Mouse (Mus musculus): ENCODE measurements around the gene Tlnrd1. TPM values are rescaled to one million over a fixed set of nuclear protein-coding genes. Genes with fewer than 3 reads are reported as not detected.

Gene Tlnrd1
- polyA plus RNA-seq, 1 experiment from 2014 or later, result 20.4 TPM

GRCm38 (mm10) chr7:83882150-83882632 is 1.9 kb downstream of the Tlnrd1 start:
- peaks cover 56% of the 10 kb centered on the region for H3K4me1 ChIP-seq
- no peak for DNase-seq (ENCODE audit: low spot score)

GRCm38 (mm10) chr7:83878676-83879448 is 5.2 kb downstream of the Tlnrd1 start:
- no peak for DNase-seq (ENCODE audit: low spot score)

More at GRCm38 (mm10) chr7:83882150-83882632, 1.9 kb downstream of the Tlnrd1 start:
- Histone ChIP-seq H3K9me3 (no peaks in the 10 kb centered on the region), H3K36me3 (peaks cover 15% of the 10 kb centered on the region), H3K4me3 (peak overlapping the region; percentile 95), H3K27me3 (ENCODE audit: insufficient read depth, poor library complexity, severe bottlenecking) (no peaks in the 10 kb centered on the region), H3K27ac (peak overlapping the region; percentile 100)
- 83% methylated on average over 35 of the region's 35 CpGs for WGBS

GRCm38 (mm10) chr7:83877088-83877487 is 7.0 kb downstream of the Tlnrd1 start:
- Histone ChIP-seq H3K27me3 (ENCODE audit: insufficient read depth, poor library complexity, severe bottlenecking) (no peaks in the 10 kb centered on the region), H3K27ac (no peak overlapping the region), H3K4me3 (no peak overlapping the region), H3K4me1 (peaks cover 33% of the 10 kb centered on the region), H3K36me3 (peaks cover 14% of the 10 kb centered on the region), H3K9me3 (no peaks in the 10 kb centered on the region)
- no peak for DNase-seq (ENCODE audit: low spot score)
- WGBS, result 72% methylated on average over 3 of the region's 3 CpGs

More at GRCm38 (mm10) chr7:83878676-83879448, 5.2 kb downstream of the Tlnrd1 start:
- H3K9me3 ChIP-seq, result no peaks in the 10 kb centered on the region
- WGBS, result 30% methylated on average over 5 of the region's 5 CpGs
- H3K4me1 ChIP-seq, result peaks cover 46% of the 10 kb centered on the region
- H3K27me3 ChIP-seq (ENCODE audit: insufficient read depth, poor library complexity, severe bottlenecking), result no peaks in the 10 kb centered on the region
- H3K36me3 ChIP-seq, result peaks cover 19% of the 10 kb centered on the region
- no peak overlapping the region for H3K27ac ChIP-seq
- H3K4me3 ChIP-seq, result no peak overlapping the region

- Histone ChIP-seq H3K4me1 (peaks cover 5% of the 10 kb centered on the region; the same call in 1 of the 2 replicates), H3K27ac (no peak overlapping the region), H3K9me3 (no peaks in the 10 kb centered on the region), H3K27me3 (ENCODE audit: insufficient read depth, poor library complexity, severe bottlenecking) (no peaks in the 10 kb centered on the region), H3K4me3 (no peak overlapping the region), H3K36me3 (no peaks in the 10 kb centered on the region)
- 48% methylated on average over 5 of the region's 5 CpGs for WGBS
- DNase-seq (ENCODE audit: low spot score), result no peak
These were observed 14.1 kb downstream of the Tlnrd1 start for GRCm38 (mm10) chr7:83869839-83870543.

GRCm38 (mm10) chr7:83868200-83868599 is 15.9 kb downstream of the Tlnrd1 start:
- DNase-seq (ENCODE audit: low spot score), result no peak
- H3K36me3 ChIP-seq, result no peaks in the 10 kb centered on the region
- H3K9me3 ChIP-seq, result no peaks in the 10 kb centered on the region
- no peak overlapping the region for H3K27ac ChIP-seq
- peaks cover 8% of the 10 kb centered on the region; the same call in 1 of the 2 replicates for H3K4me1 ChIP-seq
- no peaks in the 10 kb centered on the region for H3K27me3 ChIP-seq (ENCODE audit: insufficient read depth, poor library complexity, severe bottlenecking)
- WGBS, result 83% methylated on average over 3 of the region's 3 CpGs
- no peak overlapping the region for H3K4me3 ChIP-seq

GRCm38 (mm10) chr7:83863554-83863953 is 20.6 kb downstream of the Tlnrd1 start:
- H3K4me3 ChIP-seq, result no peak overlapping the region
- H3K27ac ChIP-seq, result no peak overlapping the region
- H3K4me1 ChIP-seq, result peaks cover 14% of the 10 kb centered on the region

GRCm38 (mm10) chr7:83859378-83860083 is 24.6 kb downstream of the Tlnrd1 start:
- no peak for DNase-seq (ENCODE audit: low spot score)
- Histone ChIP-seq H3K27ac (no peak overlapping the region), H3K27me3 (ENCODE audit: insufficient read depth, poor library complexity, severe bottlenecking) (no peaks in the 10 kb centered on the region), H3K4me3 (no peak overlapping the region), H3K36me3 (no peaks in the 10 kb centered on the region), H3K9me3 (no peaks in the 10 kb centered on the region), H3K4me1 (peaks cover 21% of the 10 kb centered on the region)
- WGBS, result 64% methylated on average over 4 of the region's 4 CpGs

More at GRCm38 (mm10) chr7:83863554-83863953, 20.6 kb downstream of the Tlnrd1 start:
- no peak for DNase-seq (ENCODE audit: low spot score)
- Histone ChIP-seq H3K9me3 (no peaks in the 10 kb centered on the region), H3K27me3 (ENCODE audit: insufficient read depth, poor library complexity, severe bottlenecking) (no peaks in the 10 kb centered on the region), H3K36me3 (no peaks in the 10 kb centered on the region)
- 23% methylated on average over 2 of the region's 2 CpGs for WGBS

- H3K27me3 ChIP-seq (ENCODE audit: insufficient read depth, poor library complexity, severe bottlenecking), result no peaks in the 10 kb centered on the region
- no peak for DNase-seq (ENCODE audit: low spot score)
- 84% methylated on average over 3 of the region's 3 CpGs for WGBS
- H3K9me3 ChIP-seq, result no peaks in the 10 kb centered on the region
- no peak overlapping the region for H3K4me3 ChIP-seq
- H3K4me1 ChIP-seq, result peaks cover 15% of the 10 kb centered on the region
- H3K27ac ChIP-seq, result no peak overlapping the region
- no peaks in the 10 kb centered on the region for H3K36me3 ChIP-seq
These were observed 26.2 kb downstream of the Tlnrd1 start for GRCm38 (mm10) chr7:83857921-83858320.

- Histone ChIP-seq H3K27me3 (ENCODE audit: insufficient read depth, poor library complexity, severe bottlenecking) (no peaks in the 10 kb centered on the region), H3K36me3 (no peaks in the 10 kb centered on the region), H3K27ac (no peak overlapping the region), H3K4me1 (peaks cover 10% of the 10 kb centered on the region; the same call in 1 of the 2 replicates), H3K9me3 (no peaks in the 10 kb centered on the region), H3K4me3 (no peak overlapping the region)
- no peak for DNase-seq (ENCODE audit: low spot score)
- WGBS, result 59% methylated on average over 2 of the region's 2 CpGs
These were observed 27.0 kb downstream of the Tlnrd1 start for GRCm38 (mm10) chr7:83857208-83857488.

- no peaks in the 10 kb centered on the region for H3K36me3 ChIP-seq
- 70% methylated on average over 9 of the region's 9 CpGs for WGBS
- H3K9me3 ChIP-seq, result no peaks in the 10 kb centered on the region
- no peak overlapping the region for H3K4me3 ChIP-seq
- no peak overlapping the region for H3K27ac ChIP-seq
- peaks cover 9% of the 10 kb centered on the region; the same call in 1 of the 2 replicates for H3K4me1 ChIP-seq
- no peak for DNase-seq (ENCODE audit: low spot score)
- H3K27me3 ChIP-seq (ENCODE audit: insufficient read depth, poor library complexity, severe bottlenecking), result no peaks in the 10 kb centered on the region
These were observed 27.5 kb downstream of the Tlnrd1 start for GRCm38 (mm10) chr7:83856353-83857207.

GRCm38 (mm10) chr7:83855203-83855602 is 28.9 kb downstream of the Tlnrd1 start:
- Histone ChIP-seq H3K27ac (no peak overlapping the region), H3K36me3 (no peaks in the 10 kb centered on the region), H3K27me3 (ENCODE audit: insufficient read depth, poor library complexity, severe bottlenecking) (no peaks in the 10 kb centered on the region), H3K4me3 (no peak overlapping the region), H3K4me1 (peaks cover 9% of the 10 kb centered on the region; the same call in 1 of the 2 replicates), H3K9me3 (no peaks in the 10 kb centered on the region)
- DNase-seq (ENCODE audit: low spot score), result no peak
- 87% methylated on average over 1 of the region's 1 CpGs for WGBS

Measured in heart, embryonic 10.5 days (tissue).